Mouse (Mus musculus): ENCODE measurements around the gene Zbtb17. TPM values are rescaled to one million over a fixed set of nuclear protein-coding genes. Genes with fewer than 3 reads are reported as not detected.

Gene Zbtb17
- 23.8 and 30.0 TPM in 2 replicates for polyA plus RNA-seq (2012; rRNA removed)

- DNase-seq (ENCODE audit: low read depth), result no peak
Measured at GRCm38 (mm10) chr4:141444451-141445327, at the start of gene Zbtb17. TSS of gene Zbtb17 (plus strand) at chr4:141444654.

- DNase-seq (ENCODE audit: low read depth), result no peak
Measured at GRCm38 (mm10) chr4:141394751-141395150, 49.7 kb upstream of the Zbtb17 start.

- DNase-seq (ENCODE audit: low read depth), result no peak
Measured at GRCm38 (mm10) chr4:141397861-141398260, 46.6 kb upstream of the Zbtb17 start.

GRCm38 (mm10) chr4:141398545-141398944 lies 45.9 kb upstream of the Zbtb17 start, which contains the start of gene Clcnka:
TSS of gene Clcnka (minus strand) at chr4:141398724.
- DNase-seq (ENCODE audit: low read depth), result no peak

- DNase-seq (ENCODE audit: low read depth), result no peak
Measured at GRCm38 (mm10) chr4:141400171-141400570, 44.3 kb upstream of the Zbtb17 start.

GRCm38 (mm10) chr4:141404518-141405313 lies 39.7 kb upstream of the Zbtb17 start:
- no peak for DNase-seq (ENCODE audit: low read depth)

- DNase-seq (ENCODE audit: low read depth), result no peak
Measured at GRCm38 (mm10) chr4:141405314-141405622, 39.2 kb upstream of the Zbtb17 start.

GRCm38 (mm10) chr4:141406516-141407299 lies 37.7 kb upstream of the Zbtb17 start:
- DNase-seq (ENCODE audit: low read depth), result no peak

GRCm38 (mm10) chr4:141408577-141408976 lies 35.9 kb upstream of the Zbtb17 start:
- DNase-seq (ENCODE audit: low read depth), result no peak

GRCm38 (mm10) chr4:141411430-141411992 lies 32.9 kb upstream of the Zbtb17 start:
- DNase-seq (ENCODE audit: low read depth), result no peak

GRCm38 (mm10) chr4:141415924-141416323 lies 28.5 kb upstream of the Zbtb17 start, which contains the start of gene Clcnkb:
TSS of gene Clcnkb (minus strand) at chr4:141416014.
- no peak for DNase-seq (ENCODE audit: low read depth)

GRCm38 (mm10) chr4:141419398-141420191 lies 24.9 kb upstream of the Zbtb17 start:
- no peak for DNase-seq (ENCODE audit: low read depth)

- DNase-seq (ENCODE audit: low read depth), result no peak
Measured at GRCm38 (mm10) chr4:141420192-141420829, 24.1 kb upstream of the Zbtb17 start, which contains the start of gene Hspb7. TSS of gene Hspb7 (plus strand) at chr4:141420779.

GRCm38 (mm10) chr4:141420886-141421285 lies 23.6 kb upstream of the Zbtb17 start:
- no peak for DNase-seq (ENCODE audit: low read depth)

GRCm38 (mm10) chr4:141421423-141421822 lies 23.0 kb upstream of the Zbtb17 start:
- DNase-seq (ENCODE audit: low read depth), result no peak

GRCm38 (mm10) chr4:141422841-141423240 lies 21.6 kb upstream of the Zbtb17 start:
- no peak for DNase-seq (ENCODE audit: low read depth)

GRCm38 (mm10) chr4:141423288-141423687 lies 21.2 kb upstream of the Zbtb17 start:
- no peak for DNase-seq (ENCODE audit: low read depth)

- no peak for DNase-seq (ENCODE audit: low read depth)
Measured at GRCm38 (mm10) chr4:141423691-141424431, 20.6 kb upstream of the Zbtb17 start.
